Mouse (Mus musculus) heart, adult 2 months (tissue): ENCODE measurements at regions not wholly inside any gene's neighbourhood (a gene's known extent, or its start where the extent isn't known, plus 50 kb on each side); places are given as distances from the start of the nearest gene placed in this dataset.

Source experiments
- CTCF ChIP-seq: fragments of 200-600 bp; IDR thresholded peaks from 2 replicates; pipeline ENCODE4 v1.8.1; 2022; ENCODE audit warnings: antibody characterized with exemption, mild to moderate bottlenecking, moderate library complexity
- EP300 ChIP-seq: fragments of 200-500 bp; IDR thresholded peaks from 2 replicates; pipeline ENCODE4 v1.6.1; 2011; ENCODE audit warnings: low read depth, low read length, control low read depth; ENCODE audit not compliant: insufficient read depth
- POLR2A ChIP-seq: fragments of 200-500 bp; IDR thresholded peaks from 2 replicates; pipeline ENCODE4 v1.6.1; 2011; ENCODE audit warnings: mild to moderate bottlenecking, low read depth, low read length, control low read depth; ENCODE audit not compliant: insufficient read depth

- TF ChIP-seq CTCF (no peak), POLR2A (no peak), EP300 (no peak)
Observed at GRCm38 (mm10) chr14:54107204-54107796, 146.6 kb downstream of the Dad1 start.
